Mouse (Mus musculus): ENCODE data around the gene Ndufs5. TPM values are rescaled to one million over a fixed set of nuclear protein-coding genes. Genes with fewer than 3 reads are reported as not detected.

The Ndufs5 gene
- total RNA-seq, 2 experiments from 2014 or later: 169 to 194 TPM

DNA sequence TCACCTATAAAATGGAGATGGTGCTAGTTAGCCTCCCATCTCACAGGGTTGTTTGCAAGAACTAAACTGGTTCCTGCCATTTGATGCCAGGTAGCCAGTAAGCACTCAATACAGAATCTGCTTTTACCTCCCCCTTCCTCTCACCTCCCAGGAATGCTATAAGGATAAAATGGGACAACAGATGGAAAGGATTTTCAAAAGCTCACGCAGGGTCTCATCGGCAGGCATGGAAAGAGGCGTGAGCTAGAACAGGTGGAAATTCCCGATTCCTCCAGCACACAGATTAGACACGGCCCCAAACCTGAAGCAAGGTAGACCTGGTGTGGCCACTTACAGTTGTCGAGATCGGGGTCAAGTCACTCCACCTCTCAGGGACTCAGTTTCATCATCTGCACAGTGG lies 33.0 kb downstream of the Ndufs5 start:
- Histone ChIP-seq H3K4me3 (peak overlapping the region; percentile 90), H3K27ac (peak overlapping the region; percentile 94)
- DNase-seq (ENCODE audit: low spot score in 2 of 2): no peak
- TF ChIP-seq CTCF (conservative IDR thresholded peaks at IDR 0.05): no peak

DNA sequence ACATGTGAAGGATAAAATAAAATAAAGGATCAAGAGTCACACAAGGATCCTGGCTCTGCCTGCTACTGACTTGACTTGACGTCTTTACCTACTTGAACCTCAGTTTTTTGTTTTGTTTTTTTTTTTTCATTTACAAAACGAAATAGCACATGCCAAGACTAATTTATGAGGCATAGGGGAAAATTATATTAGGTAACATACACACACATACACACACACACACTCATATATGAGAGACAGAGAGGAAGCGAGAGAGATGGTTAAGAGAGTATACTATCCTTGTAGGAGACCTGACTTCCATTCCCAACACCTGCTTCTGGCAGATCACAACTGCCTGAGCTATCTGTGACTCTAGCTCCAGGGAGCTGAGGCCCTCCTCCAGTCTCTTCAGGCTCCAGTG lies 33.7 kb downstream of the Ndufs5 start, which contains the start of gene Macf1:
TSS of gene Macf1 (minus strand) at position 101 of the 400 bp plus-strand sequence.
- TF ChIP-seq CTCF (conservative IDR thresholded peaks at IDR 0.05): no peak
- DNase-seq (ENCODE audit: low spot score in 2 of 2): no peak
- Histone ChIP-seq H3K4me3 (peak within 1 kb of the TSS; percentile 90), H3K27ac (peak within 1 kb of the TSS; percentile 94)

DNA sequence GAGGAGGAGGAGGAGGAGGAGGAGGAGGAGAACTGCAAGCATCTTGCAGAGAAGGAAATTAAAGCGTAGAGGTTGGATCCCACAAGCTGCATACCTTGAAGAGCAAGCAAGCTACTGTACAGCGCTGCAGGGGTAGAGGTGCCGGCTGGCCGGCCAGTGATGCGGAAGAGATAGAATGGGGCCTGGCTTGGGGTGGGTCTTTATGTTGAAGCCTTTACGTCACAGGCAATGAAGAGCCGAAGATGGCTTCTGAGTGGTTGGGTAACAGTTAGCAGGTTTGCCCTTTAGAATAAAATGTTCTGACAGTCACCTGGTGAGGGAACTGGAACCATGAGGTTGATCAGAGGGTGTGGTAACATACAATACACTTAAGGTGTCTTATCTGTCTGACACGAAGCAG lies 35.7 kb downstream of the Ndufs5 start:
- no peak for TF ChIP-seq CTCF (conservative IDR thresholded peaks at IDR 0.05)
- H3K4me3 ChIP-seq: no peak overlapping the region
- DNase-seq (ENCODE audit: low spot score in 2 of 2): no peak
- H3K27ac ChIP-seq: peak overlapping the region; percentile 55; the same call in 1 of the 2 replicates

DNA sequence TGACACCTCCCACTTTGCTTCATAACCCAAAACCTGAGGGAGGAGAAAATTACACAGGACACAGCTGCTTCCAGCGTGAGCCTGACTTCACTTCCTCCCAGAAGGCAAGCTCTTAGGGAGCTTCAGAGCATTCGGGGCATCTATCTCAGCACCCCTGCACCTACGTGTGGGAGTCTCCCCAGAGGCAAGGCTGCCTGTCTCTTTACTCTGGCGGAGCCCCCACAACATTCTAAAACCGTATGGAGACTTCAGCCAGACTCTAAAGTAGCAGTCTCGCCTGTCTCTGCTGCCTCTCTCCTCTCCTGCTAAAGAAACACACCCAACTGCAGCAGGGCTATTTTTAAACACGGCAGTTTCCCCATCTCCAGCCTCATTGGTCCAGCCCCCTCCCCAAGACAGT lies 37.0 kb downstream of the Ndufs5 start:
- peak overlapping the region; percentile 76 for H3K27ac ChIP-seq
- no peak overlapping the region for H3K4me3 ChIP-seq
- no peak for TF ChIP-seq CTCF (conservative IDR thresholded peaks at IDR 0.05)
- DNase-seq (ENCODE audit: low spot score in 2 of 2): no peak

DNA sequence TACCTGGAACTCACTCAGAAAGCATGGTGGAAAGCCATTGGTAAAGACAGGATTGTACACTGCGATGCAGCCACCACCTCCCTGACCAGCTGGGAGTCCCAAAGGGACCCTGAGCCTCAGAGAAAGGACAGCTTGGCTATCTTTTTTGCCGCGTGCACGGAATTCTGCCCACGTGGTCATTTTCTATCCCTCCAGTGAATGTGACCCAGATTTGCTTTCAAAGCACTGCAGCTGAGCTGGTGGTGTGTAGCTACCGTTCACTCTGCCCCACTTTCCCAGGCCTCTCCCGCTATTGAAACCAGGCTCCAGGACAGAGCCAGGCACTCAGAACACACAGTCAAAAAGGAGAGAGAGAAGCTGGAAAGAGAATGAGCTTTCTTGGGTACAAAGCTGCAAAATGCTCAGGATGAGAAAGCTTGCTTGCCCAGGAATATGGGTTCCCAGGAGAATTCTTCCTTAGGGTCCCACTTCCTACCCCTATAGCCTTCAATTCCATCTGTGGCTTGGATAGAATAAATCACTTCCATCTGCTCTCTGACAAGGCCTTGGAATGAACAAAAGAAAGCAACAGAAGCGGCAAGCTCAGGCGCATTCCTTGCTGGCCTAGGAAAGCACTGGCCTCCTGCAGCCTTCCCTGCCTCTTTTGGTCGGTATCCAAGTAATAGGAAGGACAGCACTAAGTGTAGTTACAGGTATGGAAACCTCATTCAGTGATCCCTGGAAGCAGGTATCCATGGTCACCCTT lies 40.8 kb downstream of the Ndufs5 start:
- no peak overlapping the region; the same call in 1 of the 2 replicates for H3K4me3 ChIP-seq
- peak overlapping the region; percentile 91 for H3K27ac ChIP-seq
- DNase-seq (ENCODE audit: low spot score in 2 of 2): peak in 1 of 2 experiments; percentile 76
- TF ChIP-seq CTCF (conservative IDR thresholded peaks at IDR 0.05): no peak

DNA sequence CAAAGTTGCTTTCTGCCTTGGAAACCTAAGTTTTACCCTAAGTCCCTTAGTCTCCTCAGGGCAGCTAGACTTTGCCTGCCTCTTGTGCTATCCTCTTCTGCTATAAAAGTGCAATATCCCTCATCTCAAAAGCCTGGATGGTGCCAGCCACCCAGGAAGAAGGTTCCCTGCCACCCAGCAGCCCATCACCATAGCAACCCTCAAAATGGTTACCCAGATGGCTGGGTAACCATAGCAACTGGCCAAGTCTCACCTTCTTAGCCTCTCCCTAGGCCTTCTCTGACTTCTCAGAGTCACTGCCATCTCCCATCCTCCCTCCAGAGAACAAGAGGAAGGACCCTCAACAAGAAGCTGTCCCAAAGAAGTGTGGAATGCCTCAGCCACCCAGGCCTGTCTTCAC lies 47.4 kb downstream of the Ndufs5 start:
- TF ChIP-seq CTCF (conservative IDR thresholded peaks at IDR 0.05): no peak
- Histone ChIP-seq H3K4me3 (no peak overlapping the region; the same call in 1 of the 2 replicates), H3K27ac (peak overlapping the region; percentile 88)
- DNase-seq (ENCODE audit: low spot score in 2 of 2): peak; percentile 53 to 72

DNA sequence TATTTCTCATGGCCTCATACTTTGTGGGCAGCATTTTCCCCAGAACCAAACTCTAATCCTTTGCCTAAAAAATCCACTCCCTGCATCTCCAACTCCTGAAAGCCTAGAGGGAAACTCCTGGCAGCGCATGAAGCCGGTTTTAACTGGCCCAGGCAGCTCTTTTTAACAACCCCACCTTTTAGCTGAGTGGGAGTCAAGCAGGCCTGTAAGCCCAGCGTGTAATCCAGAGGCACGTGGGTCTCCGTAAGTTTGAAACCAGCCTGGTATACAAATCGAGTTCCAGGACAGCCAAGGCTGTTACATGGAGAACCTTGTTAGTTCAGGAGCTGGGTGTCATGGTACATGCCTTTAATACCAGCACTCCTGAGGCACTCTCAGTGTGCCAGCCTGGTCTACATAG lies 48.3 kb downstream of the Ndufs5 start:
- H3K27ac ChIP-seq: peak overlapping the region; percentile 88
- DNase-seq (ENCODE audit: low spot score in 2 of 2): no peak
- no peak overlapping the region for H3K4me3 ChIP-seq
- no peak for TF ChIP-seq CTCF (conservative IDR thresholded peaks at IDR 0.05)

DNA sequence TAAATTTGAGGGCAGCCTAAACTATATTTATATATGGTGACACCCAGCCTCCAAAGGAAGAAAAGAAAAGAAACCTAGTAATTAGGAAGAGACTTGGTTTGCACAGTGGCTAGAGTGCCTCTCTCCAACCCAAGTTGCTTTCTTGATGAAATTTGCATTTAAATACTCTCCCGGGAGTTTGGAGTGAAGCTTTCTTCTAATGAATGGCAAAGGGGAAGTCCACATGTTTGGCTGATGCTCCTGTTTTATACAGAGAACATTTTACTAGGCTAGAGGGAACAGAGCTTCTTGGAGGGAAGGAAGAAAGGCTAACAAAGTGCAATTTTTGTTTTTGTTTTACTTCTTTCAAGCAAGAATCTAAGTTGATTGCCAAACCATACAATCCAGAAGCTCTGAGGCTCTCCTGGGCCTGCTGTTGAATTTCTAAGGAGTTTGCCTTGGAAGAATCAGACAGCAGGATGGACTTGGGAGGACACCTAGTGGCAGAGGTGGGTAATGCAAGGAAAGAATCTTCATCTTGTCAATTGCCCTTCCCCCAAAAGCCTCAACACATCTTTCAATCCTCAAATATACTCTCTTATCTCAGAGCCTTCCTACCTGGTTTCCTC lies 50.6 kb downstream of the Ndufs5 start:
- Histone ChIP-seq H3K27ac (peak overlapping the region; percentile 91), H3K4me3 (no peak overlapping the region)
- peak; percentile 85 to 93 for DNase-seq (ENCODE audit: low spot score in 2 of 2)
- peak; percentile 99 for TF ChIP-seq CTCF (conservative IDR thresholded peaks at IDR 0.05)

DNA sequence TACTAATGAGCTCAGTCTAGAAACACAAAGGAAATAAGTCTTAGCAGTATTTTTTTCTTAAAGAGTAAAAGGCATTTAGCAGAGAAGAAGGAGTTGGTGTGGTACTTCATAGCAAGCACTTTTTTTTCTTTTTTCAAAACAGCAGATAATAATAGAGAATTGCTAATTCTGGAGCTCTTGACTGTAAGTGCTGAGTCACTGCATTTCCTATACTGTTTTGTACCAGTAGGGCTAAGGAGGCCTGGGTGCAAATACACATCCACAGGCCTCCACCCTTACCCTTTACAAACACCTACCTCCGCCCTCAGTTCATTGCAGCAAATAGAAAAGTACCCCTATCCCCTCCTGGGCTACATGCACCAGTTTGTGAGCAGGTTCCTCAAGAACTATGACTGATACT lies 51.5 kb downstream of the Ndufs5 start:
- Histone ChIP-seq H3K27ac (peak overlapping the region; percentile 91), H3K4me3 (no peak overlapping the region)
- peak; percentile 54 for TF ChIP-seq CTCF (conservative IDR thresholded peaks at IDR 0.05)
- DNase-seq (ENCODE audit: low spot score in 2 of 2): no peak

DNA sequence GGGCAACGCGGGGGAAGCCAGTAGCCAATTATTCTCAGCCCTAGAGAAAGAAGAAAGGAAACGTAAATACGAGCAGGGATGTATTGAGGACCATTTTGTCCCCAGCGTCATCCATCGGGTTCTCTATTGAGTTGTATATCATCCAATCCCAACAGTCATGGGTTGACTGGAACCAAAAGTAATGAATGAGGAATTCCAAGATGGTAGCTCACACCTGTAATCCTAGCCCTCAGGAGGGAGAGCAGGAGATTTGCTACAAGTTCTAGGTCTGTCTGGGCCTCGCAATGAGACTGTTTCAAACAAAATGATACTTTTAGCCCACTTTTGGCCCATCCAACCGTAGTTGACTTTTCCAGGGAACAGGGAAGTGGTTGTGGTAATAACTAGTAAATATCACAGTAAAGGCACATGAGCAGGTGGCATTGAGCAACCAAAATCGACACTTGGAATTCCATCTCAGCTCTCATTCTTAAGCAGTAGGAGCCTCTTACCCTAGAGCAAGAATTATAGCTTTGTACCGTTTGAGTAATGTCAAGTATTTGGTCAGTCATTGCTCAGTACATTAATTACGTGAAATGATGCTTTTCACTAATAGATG lies 52.2 kb downstream of the Ndufs5 start:
- no peak for TF ChIP-seq CTCF (conservative IDR thresholded peaks at IDR 0.05)
- no peak for DNase-seq (ENCODE audit: low spot score in 2 of 2)
- Histone ChIP-seq H3K4me3 (peak overlapping the region; percentile 61), H3K27ac (peak overlapping the region; percentile 91)

DNA sequence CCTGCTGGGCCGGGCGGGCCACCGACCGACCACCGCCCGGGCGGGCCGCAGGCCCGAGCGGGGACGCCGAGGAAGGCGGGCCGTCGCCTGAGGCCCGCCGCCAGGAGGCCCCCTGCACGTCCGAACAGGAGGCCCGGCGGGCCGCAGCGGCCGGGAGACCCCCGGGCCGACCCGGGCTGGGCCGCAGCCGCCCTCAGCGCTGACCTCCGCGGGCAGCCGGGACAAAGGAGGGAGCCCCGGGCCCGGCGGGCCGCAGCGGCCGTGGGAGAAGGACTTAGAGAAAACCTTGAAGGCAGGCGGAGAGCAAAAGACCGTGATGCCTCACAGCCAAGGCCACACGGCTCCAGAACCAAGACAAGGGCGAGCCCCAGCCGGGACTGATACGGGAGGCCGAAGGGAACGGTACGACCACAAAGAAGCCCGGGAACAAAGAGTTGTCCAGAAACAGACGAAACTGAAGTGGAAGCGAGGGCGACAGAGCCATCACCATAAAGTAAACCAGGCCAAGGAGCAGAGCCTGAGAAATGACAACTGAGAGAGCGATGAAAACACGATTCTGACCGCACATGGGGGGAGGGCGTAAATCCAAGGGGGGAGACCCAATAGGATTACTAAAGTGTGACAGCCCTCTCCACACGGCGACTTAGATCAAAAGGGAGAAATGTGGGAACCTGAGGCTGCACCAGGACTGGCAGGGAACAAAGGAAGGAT lies 52.9 kb downstream of the Ndufs5 start:
- Histone ChIP-seq H3K4me3 (peak overlapping the region; percentile 61), H3K27ac (peak overlapping the region; percentile 91)
- DNase-seq (ENCODE audit: low spot score in 2 of 2): no peak
- TF ChIP-seq CTCF (conservative IDR thresholded peaks at IDR 0.05): no peak

DNA sequence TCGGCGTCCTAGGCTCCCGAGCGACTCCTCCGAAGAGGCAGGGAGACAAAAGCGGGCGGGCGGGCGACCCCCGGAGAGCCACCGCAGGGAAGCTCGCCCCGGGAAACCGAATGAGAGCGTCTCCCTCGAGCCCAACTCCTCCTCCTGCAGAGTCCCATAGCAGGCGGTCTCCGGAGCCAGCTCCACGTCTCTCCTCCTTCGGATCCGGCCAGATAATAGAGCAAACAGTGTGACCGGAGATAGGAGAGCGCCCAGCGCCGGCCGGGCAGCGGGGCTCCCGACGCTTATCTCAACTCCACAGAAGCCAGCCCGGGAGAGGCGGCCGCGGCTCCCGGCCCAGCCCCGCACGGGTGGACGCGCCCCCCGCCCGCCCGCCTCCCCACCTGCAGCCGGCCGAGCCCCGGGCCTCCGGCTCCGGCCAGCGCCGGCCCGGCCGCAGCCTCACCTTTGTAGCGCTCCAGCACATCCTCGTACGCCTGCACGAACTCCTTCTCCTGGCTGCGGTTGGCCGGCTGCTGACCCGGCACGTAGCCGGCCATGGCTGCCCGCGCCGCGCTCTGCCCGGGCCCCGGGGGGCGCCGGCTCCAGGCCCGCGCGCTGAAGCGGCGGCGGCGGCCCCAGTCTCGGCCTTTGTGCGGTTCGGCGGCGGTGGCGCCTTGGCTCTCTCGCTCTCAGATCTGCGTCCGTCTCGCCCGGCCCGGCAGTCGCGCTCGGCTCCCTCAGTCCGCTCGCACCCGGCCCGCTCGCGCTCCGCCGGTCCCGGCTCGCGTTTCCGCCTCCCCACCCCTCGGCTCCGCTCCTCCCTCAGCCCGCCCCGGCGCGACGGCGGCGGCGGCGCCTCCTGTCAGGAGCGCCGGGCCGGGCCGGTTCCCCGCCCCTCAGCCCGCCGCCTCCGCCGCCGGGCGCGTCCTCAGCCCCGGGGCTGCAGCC lies 53.7 kb downstream of the Ndufs5 start:
- peak overlapping the region; percentile 74 for H3K4me3 ChIP-seq
- peak overlapping the region; percentile 91 for H3K27ac ChIP-seq
- TF ChIP-seq CTCF (conservative IDR thresholded peaks at IDR 0.05): no peak
- peak; percentile 51 to 64 for DNase-seq (ENCODE audit: low spot score in 2 of 2)
